Mouse (Mus musculus): ENCODE results near the gene Misp.

- TF ChIP-seq CTCF (IDR thresholded peaks at IDR 0.05; ENCODE audit: control insufficient read depth, insufficient read depth, low read length) (no peak), POLR2A (IDR thresholded peaks at IDR 0.05; ENCODE audit: borderline replicate concordance, control insufficient read depth, low read depth, low read length) (no peak)
These were observed 17.0 kb upstream of the Misp start for GRCm38 (mm10) chr10:79803716-79804323.
